Mouse (Mus musculus): ENCODE measurements around the gene Hsd17b13. TPM values are rescaled to one million over a fixed set of nuclear protein-coding genes. Genes with fewer than 3 reads are reported as not detected.
"Not testable (repeated sequence)": the region's sequence is repeated elsewhere in the genome, so short reads cannot be mapped to it uniquely, and the experiment has no call there.

Hsd17b13 gene
- total RNA-seq (2018; cell fraction: chromatin; rRNA removed) = not detected
- not detected for total RNA-seq (2018; cell fraction: cytosol; rRNA removed)
- under 1 TPM in 3 of 26 experiments, not detected in 23; 0.58 to 0.90 (median 0.82) TPM for total RNA-seq (2018; cell fraction: nucleus; rRNA removed)
- not detected in 3 replicates for polyA plus RNA-seq (2018)

- H3K36me3 ChIP-seq (ENCODE audit: inconsistent target) = no peaks in the 10 kb centered on the region
- no peak within 1 kb of the TSS for H3K4me3 ChIP-seq (ENCODE audit: inconsistent target)
- WGBS (ENCODE audit: missing documents) = 87% methylated on average over 4 of the region's 4 CpGs
- H3K27ac ChIP-seq = no peak within 1 kb of the TSS
- no peaks in the 10 kb centered on the region for H3K79me2 ChIP-seq (ENCODE audit: inconsistent target)
These were observed at the start of gene Hsd17b13 for GRCm38 (mm10) chr5:103977297-103977696. Gene Hsd17b13, minus strand, starts transcription at chr5:103977410.

DNA sequence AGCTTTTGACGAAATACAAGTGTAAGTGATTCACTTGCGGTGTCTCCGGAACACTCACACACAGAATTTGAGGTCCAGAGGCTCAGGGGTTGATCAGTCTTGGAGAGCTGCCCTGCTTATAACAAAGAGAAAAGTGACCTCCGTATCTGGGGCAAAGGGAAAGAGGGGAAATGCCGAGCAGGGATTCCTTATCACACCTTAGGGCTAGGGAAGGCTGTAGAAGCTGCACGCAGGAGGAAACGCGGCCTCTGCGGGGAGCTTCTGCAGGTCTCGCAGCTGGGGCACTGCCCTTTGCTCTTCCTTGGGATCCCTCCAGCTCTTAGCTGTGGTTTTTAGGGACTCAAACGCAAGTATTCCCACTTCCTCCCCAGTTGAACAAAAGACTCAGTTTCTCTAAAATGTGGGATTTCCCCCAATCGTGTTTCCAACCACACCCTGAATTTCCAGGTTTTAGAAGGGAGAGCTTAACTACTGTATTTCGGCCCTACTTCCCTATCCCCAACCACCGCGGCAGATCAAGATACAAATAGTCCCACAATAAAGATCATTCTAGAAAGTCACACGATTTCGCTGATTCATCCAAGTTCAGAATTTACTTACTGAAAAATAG is 48.1 kb upstream of the Hsd17b13 start:
- no peaks in the 10 kb centered on the region for H3K36me3 ChIP-seq (ENCODE audit: inconsistent target)
- WGBS (ENCODE audit: missing documents) = 33% methylated on average over 16 of the region's 17 CpGs
- 0 out of 2 replicates have a peak overlapping the region, but pooled peaks have one; percentile 8 for H3K27ac ChIP-seq
- H3K4me3 ChIP-seq (ENCODE audit: inconsistent target) = no peak overlapping the region
- peaks cover 9% of the 10 kb centered on the region for H3K79me2 ChIP-seq (ENCODE audit: inconsistent target)

- Histone ChIP-seq H3K36me3 (ENCODE audit: inconsistent target) (no peaks in the 10 kb centered on the region), H3K27ac (no peak overlapping the region), H3K4me3 (ENCODE audit: inconsistent target) (no peak overlapping the region), H3K79me2 (ENCODE audit: inconsistent target) (peaks cover 15% of the 10 kb centered on the region)
- 89% methylated on average over 11 of the region's 11 CpGs for WGBS (ENCODE audit: missing documents)
These were observed 47.6 kb upstream of the Hsd17b13 start for GRCm38 (mm10) chr5:104024762-104025161.

DNA sequence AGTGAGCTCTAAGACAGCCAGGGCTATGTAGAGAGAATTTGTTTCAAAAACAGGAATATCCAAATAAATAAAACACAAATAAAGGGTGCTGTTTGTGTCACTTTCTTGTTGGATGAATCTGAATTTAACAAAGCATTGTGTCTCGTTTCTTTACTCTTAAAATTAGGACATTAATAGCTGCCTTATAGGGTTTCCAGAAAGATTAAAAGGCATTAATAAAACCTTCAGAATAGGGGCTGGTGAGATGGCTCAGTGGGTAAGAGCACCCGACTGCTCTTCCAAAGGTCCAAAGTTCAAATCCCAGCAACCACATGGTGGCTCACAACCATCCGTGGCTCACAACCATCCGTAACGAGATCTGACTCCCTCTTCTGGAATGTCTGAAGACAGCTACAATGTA is 47.0 kb upstream of the Hsd17b13 start:
- Histone ChIP-seq H3K79me2 (ENCODE audit: inconsistent target) (peaks cover 21% of the 10 kb centered on the region), H3K27ac (peak overlapping the region; percentile 88)
- H3K4me3 ChIP-seq (ENCODE audit: inconsistent target); H3K36me3 ChIP-seq (ENCODE audit: inconsistent target): not testable (repeated sequence)
- 79% methylated on average over 2 of the region's 5 CpGs for WGBS (ENCODE audit: missing documents)

DNA sequence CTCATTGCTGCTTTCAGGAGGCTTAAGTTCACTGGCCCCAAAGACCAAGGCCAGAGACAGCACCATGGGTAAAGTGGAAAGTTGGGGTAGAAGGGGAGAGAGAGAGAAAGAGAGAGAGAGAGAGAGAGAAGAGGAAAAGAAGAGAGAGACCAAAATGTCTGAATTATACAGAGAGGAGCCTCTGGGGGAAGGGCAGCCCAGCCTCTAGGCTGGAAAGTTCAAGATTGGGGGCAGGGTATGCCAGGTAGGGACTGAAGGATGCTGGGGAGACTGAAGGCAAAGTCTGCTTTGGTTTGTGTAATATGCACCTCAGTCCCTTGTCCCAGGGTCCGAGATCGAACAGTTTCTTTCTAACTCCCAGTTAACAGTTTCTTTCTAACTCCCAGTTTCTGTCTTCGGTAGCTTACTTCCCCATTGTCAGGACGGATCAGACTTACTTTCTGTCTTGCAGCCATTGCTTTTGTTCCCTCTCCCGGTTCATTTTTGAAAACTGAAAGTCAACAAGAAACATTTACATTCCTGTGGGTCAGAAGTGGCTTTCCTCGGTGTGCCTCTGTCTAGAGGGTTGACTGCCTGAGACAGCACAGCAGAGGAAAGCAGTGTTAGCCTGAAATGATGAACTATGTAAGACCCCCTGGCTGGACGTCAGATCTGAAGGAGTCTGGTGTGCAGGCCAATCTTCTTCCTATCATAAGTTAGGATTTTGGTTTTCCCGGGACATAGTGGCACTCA is 46.2 kb upstream of the Hsd17b13 start:
- H3K79me2 ChIP-seq (ENCODE audit: inconsistent target) = peaks cover 28% of the 10 kb centered on the region
- H3K36me3 ChIP-seq (ENCODE audit: inconsistent target) = no peaks in the 10 kb centered on the region
- H3K4me3 ChIP-seq (ENCODE audit: inconsistent target) = no peak overlapping the region; the same call in 1 of the 2 replicates
- 22% methylated on average over 8 of the region's 8 CpGs for WGBS (ENCODE audit: missing documents)
- peak overlapping the region; percentile 88 for H3K27ac ChIP-seq

- 45% methylated on average over 5 of the region's 5 CpGs for WGBS (ENCODE audit: missing documents)
- H3K79me2 ChIP-seq (ENCODE audit: inconsistent target) = peaks cover 37% of the 10 kb centered on the region
- H3K36me3 ChIP-seq (ENCODE audit: inconsistent target) = peaks cover 7% of the 10 kb centered on the region; the same call in 1 of the 2 replicates
- peak overlapping the region; percentile 57 for H3K4me3 ChIP-seq (ENCODE audit: inconsistent target)
- H3K27ac ChIP-seq = peak overlapping the region; percentile 88
These were observed 45.3 kb upstream of the Hsd17b13 start for GRCm38 (mm10) chr5:104022558-104022957.

DNA sequence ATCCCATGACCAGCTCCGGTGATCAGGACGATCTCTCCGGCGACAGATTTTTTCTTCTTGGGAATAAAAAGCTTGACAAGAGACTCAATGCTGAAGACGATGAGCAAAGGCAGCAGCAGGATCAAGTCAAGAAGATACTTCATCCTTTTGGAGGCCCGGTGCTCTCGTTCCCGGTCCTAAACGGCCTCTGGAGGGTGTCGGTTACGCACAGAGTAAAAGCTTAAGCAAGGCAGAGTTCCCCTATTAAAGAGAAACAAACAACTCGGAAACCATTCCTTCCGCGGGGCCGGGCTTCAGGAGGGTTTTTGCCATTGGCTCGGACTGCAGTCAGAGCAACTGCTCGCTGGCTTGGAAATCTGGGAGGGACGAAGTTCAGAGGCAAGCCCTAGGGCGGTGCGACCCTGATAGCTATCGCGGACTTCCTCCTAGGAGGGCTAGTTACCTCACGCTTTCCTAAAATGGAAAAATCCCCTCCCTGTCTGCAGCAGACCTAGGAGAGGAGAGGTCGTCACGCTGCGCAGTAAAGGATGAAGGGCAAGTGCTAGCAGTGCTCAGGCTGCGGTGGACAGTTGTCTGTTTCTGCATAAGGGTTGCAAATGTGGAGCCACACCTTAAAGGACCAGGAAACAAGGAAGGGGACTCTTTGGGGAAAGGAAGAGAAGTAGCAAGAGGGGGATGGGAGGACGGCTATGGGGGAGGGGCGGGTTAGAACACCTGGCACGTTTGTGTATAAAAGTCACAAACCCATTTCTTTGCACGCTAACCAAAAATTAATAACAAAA is 44.6 kb upstream of the Hsd17b13 start, which contains the start of gene Hsd17b11:
TSS of gene Hsd17b11 (minus strand) at position 323 of the 782 bp plus-strand sequence.
- H3K79me2 ChIP-seq (ENCODE audit: inconsistent target) = peaks cover 42% of the 10 kb centered on the region
- H3K36me3 ChIP-seq (ENCODE audit: inconsistent target) = peaks cover 7% of the 10 kb centered on the region; the same call in 1 of the 2 replicates
- 2% methylated on average over 30 of the region's 31 CpGs for WGBS (ENCODE audit: missing documents)
- H3K27ac ChIP-seq = peak within 1 kb of the TSS; percentile 88
- peak within 1 kb of the TSS; percentile 57 for H3K4me3 ChIP-seq (ENCODE audit: inconsistent target)

DNA sequence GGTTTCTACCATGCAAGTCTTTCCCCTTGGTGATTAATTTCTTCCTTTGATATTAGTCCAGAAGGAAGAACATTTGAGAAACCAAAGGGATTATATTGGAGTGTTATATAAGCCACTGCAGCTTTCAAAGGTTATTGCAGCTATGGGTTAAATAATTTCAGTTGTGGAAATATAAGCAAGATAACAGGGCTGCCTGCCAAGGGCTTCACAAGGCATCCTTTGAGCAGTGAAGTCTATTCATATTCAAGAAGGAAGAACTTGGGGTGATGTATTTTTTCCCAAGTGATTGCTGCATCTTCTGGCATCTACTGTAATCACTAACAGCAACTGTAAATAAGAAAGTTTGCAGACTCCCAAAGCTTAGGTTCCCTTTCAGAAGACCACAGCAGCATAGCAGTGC is 34.2 kb upstream of the Hsd17b13 start:
- H3K36me3 ChIP-seq (ENCODE audit: inconsistent target) = peaks cover 47% of the 10 kb centered on the region
- no peak overlapping the region for H3K27ac ChIP-seq
- H3K79me2 ChIP-seq (ENCODE audit: inconsistent target) = peaks cover 49% of the 10 kb centered on the region; the same call in 1 of the 2 replicates
- H3K4me3 ChIP-seq (ENCODE audit: inconsistent target) = no peak overlapping the region

DNA sequence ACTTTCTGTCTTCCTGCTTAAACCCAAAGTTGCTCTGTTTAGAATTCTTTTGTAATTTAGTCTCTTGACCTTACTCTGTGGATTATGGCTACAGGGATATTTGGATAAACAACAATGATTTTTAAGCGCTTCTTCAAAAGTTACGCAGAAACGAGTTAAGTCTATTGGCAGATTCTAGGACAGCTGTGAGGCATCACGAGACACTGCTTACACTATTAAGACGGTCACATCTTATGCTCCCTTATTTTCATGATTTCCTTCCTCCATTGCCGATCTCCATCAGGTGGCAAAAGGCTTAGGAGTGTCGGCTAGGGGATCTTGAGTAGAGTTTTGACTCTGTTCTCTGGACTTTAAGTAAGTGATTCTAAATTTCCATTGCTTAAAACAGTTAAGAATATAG is 33.1 kb upstream of the Hsd17b13 start:
- Histone ChIP-seq H3K79me2 (ENCODE audit: inconsistent target) (peaks cover 37% of the 10 kb centered on the region; the same call in 1 of the 2 replicates), H3K4me3 (ENCODE audit: inconsistent target) (no peak overlapping the region), H3K27ac (no peak overlapping the region), H3K36me3 (ENCODE audit: inconsistent target) (peaks cover 50% of the 10 kb centered on the region)
- WGBS (ENCODE audit: missing documents) = 98% methylated on average over 7 of the region's 7 CpGs

- peaks cover 29% of the 10 kb centered on the region; the same call in 1 of the 2 replicates for H3K79me2 ChIP-seq (ENCODE audit: inconsistent target)
- 100% methylated on average over 3 of the region's 3 CpGs for WGBS (ENCODE audit: missing documents)
- peaks cover 58% of the 10 kb centered on the region for H3K36me3 ChIP-seq (ENCODE audit: inconsistent target)
- no peak overlapping the region for H3K27ac ChIP-seq
- H3K4me3 ChIP-seq (ENCODE audit: inconsistent target) = no peak overlapping the region
These were observed 32.2 kb upstream of the Hsd17b13 start for GRCm38 (mm10) chr5:104009421-104009820.

GRCm38 (mm10) chr5:104007801-104008200 is 30.6 kb upstream of the Hsd17b13 start:
- 87% methylated on average over 5 of the region's 5 CpGs for WGBS (ENCODE audit: missing documents)
- peaks cover 70% of the 10 kb centered on the region for H3K36me3 ChIP-seq (ENCODE audit: inconsistent target)

DNA sequence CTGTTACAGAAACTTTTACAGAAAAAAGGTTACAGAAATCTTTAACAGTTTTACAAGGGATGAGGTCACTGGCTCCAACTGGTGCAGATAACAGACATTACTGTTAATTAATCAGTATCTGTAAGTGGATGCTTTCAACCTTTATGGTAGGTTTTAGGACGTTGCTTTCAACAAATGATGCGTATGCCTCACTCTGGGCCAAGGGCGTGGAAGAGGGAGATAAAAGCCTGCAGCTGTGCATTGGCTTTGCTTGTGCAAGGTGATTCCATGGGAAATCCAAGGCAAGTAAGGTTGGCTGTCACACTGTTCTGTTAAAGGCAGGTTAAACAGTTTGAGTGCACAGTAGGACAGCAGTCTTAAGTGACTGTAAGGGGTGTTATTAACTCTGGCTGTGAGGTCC is 29.6 kb upstream of the Hsd17b13 start:
- Histone ChIP-seq H3K27ac (no peak overlapping the region), H3K4me3 (ENCODE audit: inconsistent target) (no peak overlapping the region), H3K36me3 (ENCODE audit: inconsistent target) (peaks cover 78% of the 10 kb centered on the region), H3K79me2 (ENCODE audit: inconsistent target) (peaks cover 3% of the 10 kb centered on the region; the same call in 1 of the 2 replicates)
- WGBS (ENCODE audit: missing documents) = 92% methylated on average over 3 of the region's 3 CpGs

More at GRCm38 (mm10) chr5:104007801-104008200, 30.6 kb upstream of the Hsd17b13 start:
- Histone ChIP-seq H3K4me3 (ENCODE audit: inconsistent target) (no peak overlapping the region), H3K27ac (no peak overlapping the region), H3K79me2 (ENCODE audit: inconsistent target) (peaks cover 13% of the 10 kb centered on the region; the same call in 1 of the 2 replicates)

- Histone ChIP-seq H3K79me2 (ENCODE audit: inconsistent target) (no peaks in the 10 kb centered on the region), H3K27ac (no peak overlapping the region), H3K36me3 (ENCODE audit: inconsistent target) (peaks cover 71% of the 10 kb centered on the region), H3K4me3 (ENCODE audit: inconsistent target) (no peak overlapping the region)
- WGBS (ENCODE audit: missing documents) = 100% methylated on average over 2 of the region's 2 CpGs
These were observed 26.7 kb upstream of the Hsd17b13 start for GRCm38 (mm10) chr5:104003955-104004354.

DNA sequence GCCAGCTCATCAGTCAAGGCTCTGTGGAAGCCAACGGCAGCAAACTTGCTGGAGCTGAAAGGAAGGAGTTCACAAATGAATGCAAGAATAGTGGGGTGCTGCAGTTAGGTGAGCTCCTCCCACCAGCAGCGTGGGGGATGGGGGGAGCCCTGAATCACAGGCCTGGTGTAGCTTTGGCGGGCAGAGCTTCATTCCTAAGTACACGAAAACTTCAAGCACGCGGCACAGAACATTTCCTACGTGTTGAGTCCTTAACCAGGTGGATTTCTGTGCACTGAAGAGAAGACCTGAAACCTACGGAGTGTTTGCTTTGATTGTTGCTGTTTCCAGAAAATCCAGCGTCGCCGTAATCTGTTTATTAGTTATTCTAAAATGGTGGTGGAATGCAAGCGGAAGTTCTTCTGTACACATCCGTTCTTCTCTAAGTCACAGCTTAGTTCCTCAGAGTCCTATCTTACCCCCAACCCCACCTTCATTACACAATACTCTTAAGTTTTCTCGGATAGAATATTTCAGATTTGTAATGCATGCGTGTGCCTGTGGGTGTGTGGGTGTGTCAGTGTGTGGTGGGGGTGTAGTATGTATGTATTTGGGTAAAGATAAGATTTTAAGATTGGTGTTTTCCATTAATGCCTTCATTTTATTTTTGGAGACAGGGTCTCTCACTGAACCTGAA is 26.2 kb upstream of the Hsd17b13 start:
- no peak overlapping the region for H3K4me3 ChIP-seq (ENCODE audit: inconsistent target)
- H3K27ac ChIP-seq = no peak overlapping the region
- 90% methylated on average over 15 of the region's 15 CpGs for WGBS (ENCODE audit: missing documents)
- H3K36me3 ChIP-seq (ENCODE audit: inconsistent target) = peaks cover 65% of the 10 kb centered on the region
- H3K79me2 ChIP-seq (ENCODE audit: inconsistent target) = no peaks in the 10 kb centered on the region

Measured in macrophage (primary cell).